Mouse (Mus musculus) gastrocnemius, postnatal 10 days (tissue): ENCODE data around the gene Pxt1. TPM values are rescaled to one million over a fixed set of nuclear protein-coding genes. Genes with fewer than 3 reads are reported as not detected.

Experiments
- total RNA-seq, 2 experiments: library from RNA; stranded (reverse); gene quantifications; 2 replicates each; pipeline ENCODE4 v1.2.3; 2021

Pxt1 gene
- total RNA-seq, 2 experiments from 2014 or later = not detected

Other genes starting within 250 kb of the Pxt1 start
- gene AC170998.1, start 217.8 kb downstream of the Pxt1 start, total RNA-seq = under 1 TPM in 1 of 2 experiments, not detected in 1; 0.93 TPM
- gene Mapk13, start 174.5 kb downstream of the Pxt1 start, total RNA-seq = under 1 TPM; 0.90 to 0.92 TPM
- gene Brpf3, start 142.8 kb downstream of the Pxt1 start, total RNA-seq = 10 to 100 TPM; 14.9 to 18.1 TPM
- not detected for gene Pnpla1, start 85.4 kb downstream of the Pxt1 start, total RNA-seq
- under 1 TPM in 1 of 2 experiments, not detected in 1; 0.09 TPM for gene 4930539E08Rik, start 28.5 kb downstream of the Pxt1 start, total RNA-seq
- 10 to 100 TPM; 35.9 to 42.8 TPM for gene Kctd20, start 8.1 kb upstream of the Pxt1 start, total RNA-seq
- gene Stk38, start 64.2 kb upstream of the Pxt1 start, total RNA-seq = 10 to 100 TPM; 34.4 to 45.0 TPM
- gene Srsf3, start 88.8 kb upstream of the Pxt1 start, total RNA-seq = 10 to 100 TPM; 91.3 to 94.2 TPM
- 10 to 100 TPM; 43.0 to 46.3 TPM for gene Cdkn1a, start 147.1 kb upstream of the Pxt1 start, total RNA-seq
- 1 to 10 TPM in 1 of 2 experiments, under 1 TPM in 1; 0.68 to 1.6 TPM for gene Rab44, start 170.3 kb upstream of the Pxt1 start, total RNA-seq